Mouse (Mus musculus) adrenal gland, adult 2 months (tissue): ENCODE measurements at regions not wholly inside any gene's neighbourhood (a gene's known extent, or its start where the extent isn't known, plus 50 kb on each side); places are given as distances from the start of the nearest gene placed in this dataset.

Source experiments
- DNase-seq: peaks from one replicate; pipeline ENCODE4 v3.0.0; 2021

- DNase-seq, result no peak
Measured at GRCm38 (mm10) chr6:91573487-91573886, 57.8 kb downstream of the Lsm3 start.

- DNase-seq, result no peak
Measured at GRCm38 (mm10) chr6:91574414-91574813, 58.7 kb downstream of the Lsm3 start.

DNA sequence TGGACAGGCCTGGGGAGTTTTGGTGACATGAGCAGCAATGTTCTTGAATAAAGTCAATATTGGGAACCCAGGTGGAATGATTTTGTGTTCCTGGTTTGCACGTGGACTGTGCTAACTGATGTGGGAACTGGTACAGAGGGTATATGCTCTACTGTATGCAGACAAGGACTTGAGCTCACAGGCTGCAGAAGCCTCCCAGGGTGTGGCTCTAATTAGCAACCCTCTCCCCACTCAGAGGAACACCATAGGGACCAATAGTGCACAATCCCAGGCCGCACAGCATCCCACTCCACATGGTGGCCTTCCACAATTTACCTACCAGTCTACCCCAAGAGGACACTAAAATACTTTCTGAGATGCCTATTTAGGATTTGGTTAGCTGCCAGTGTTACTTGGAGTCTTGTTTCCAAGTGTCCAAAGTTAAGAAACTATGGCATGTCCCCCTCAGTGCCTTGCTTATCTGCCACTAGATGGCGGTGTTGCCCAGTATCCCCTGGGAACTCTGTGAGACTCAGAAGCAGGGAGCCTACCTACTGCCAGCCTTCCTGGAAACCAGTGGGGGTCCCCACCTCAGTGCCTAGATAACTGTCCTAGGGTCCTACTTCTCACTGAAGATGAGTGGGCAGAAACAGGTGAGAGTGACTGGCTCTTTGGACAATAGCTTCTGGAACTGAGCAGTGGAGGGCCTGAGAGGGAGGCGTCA is 60.1 kb downstream of the Lsm3 start:
- peak; percentile 75 for DNase-seq

DNA sequence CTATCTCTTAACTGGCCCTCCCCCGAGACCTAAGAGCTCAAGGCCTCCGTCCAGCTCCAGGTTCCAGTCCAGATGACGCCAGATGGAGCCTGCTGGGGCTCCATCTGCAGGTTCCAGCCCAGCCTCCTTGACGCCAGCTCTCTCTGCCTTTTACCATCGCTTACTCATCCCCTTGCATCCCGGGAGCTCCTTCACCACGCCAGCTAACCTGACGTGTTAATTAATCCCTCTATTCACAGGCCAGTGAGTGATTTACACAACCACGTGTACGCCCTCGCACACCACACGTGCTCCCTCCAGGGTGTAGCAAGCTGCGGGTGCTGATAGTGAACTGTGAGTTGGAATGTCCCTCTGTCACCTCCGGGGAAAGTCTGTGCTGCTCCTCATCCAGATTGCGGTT is 61.2 kb downstream of the Lsm3 start:
- no peak for DNase-seq

- peak; percentile 45 for DNase-seq
Measured at GRCm38 (mm10) chr6:91579666-91580065, 63.9 kb downstream of the Lsm3 start.

DNA sequence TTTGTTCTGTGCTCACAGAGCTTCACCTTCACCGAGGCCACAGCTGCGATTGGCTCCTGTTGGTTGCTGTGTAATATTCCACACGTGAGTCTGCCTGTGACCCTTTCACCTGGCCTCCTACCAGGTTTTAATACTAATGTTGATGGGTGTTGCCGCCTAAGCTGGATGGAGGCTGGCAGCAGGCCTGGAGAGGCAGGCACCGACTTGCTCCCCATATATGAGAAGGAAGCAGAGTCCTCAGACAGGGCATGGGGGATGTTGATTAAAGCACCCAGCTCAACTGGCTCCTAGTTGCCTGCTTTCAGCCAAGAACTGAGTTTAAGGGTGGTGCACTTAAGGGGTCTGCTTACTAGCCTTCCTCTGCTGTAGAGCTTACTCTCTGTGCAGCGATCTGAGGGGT is 64.9 kb downstream of the Lsm3 start:
- no peak for DNase-seq

DNA sequence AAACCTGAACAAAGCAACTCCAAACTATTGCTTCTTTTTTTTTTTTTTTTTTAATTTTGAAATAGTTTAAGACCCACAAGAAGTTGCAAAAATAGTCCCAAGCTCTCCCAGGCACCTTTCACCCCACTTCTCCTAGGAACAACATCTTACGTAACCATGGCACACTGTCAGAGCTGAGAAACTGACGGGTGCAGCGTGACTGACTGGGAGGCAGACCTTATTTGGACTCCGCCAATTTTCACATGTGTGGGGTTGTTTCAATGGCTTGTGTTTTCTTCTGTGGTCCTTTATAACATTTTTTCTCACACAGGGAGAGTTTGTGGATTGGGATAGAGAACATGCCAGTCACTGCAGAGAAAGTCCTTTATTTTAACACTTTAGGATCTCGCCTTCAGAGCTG is 66.6 kb downstream of the Lsm3 start:
- peak; percentile 72 for DNase-seq

DNA sequence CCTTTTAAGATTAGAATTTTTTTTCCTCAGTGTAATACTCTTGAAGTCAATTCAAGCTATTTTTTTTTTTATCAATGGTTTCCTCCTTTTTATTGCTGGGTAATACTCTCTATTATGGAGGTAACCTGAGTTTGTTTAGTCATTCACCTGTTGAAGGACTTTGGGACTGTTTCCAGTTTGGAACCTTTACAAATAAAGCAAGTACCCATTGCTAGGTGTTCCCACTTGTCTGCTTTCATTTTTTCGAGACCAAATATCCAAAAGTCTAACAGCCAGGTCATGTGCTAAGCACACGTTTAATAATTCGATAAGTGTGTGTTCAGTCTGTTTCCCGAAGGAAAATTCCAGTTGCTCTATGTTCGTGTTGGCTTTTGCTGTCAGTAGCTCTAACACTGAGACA is 67.6 kb downstream of the Lsm3 start:
- no peak for DNase-seq

DNA sequence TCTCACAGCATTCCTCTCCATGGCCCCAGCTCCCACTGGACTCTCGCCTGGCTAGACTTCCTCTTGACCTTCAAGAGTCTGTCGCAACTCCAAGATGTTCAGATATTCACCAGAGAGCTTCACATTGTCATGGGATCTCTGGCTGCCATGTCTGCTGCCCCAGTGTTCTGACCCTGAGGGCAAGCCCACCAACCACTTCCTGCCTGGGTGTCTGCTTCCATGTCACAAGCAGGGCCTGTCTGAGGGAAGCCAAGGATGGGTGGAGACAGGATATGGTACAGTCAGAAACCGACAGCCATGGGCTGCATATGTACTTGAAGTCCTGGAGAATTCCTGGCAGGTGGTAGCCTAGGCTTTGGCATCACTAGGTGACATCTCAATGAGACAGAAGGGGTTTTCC is 69.8 kb downstream of the Lsm3 start:
- no peak for DNase-seq

- peak; percentile 61 for DNase-seq
Measured at GRCm38 (mm10) chr6:91589181-91589580, 73.5 kb downstream of the Lsm3 start.

DNA sequence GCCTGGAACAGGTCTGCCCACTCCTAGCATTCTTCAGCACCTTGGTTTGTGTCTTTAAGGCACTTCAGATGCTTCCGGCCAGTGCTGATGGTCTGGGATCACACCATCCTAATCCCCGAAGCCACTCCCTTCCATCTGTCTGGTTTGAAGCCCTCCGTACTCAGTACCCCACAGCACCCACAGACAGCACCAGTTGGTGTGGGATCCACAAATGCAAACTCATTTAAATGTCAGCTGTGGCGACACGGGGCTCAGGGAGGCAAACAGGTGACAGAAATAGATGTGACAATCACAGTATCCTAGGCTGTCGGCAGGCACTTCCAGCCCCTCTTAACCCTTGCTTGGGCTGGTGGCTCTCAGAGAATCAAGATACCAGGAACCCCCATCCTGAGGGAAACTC is 74.7 kb downstream of the Lsm3 start:
- DNase-seq, result no peak

- DNase-seq, result peak; percentile 57
Measured at GRCm38 (mm10) chr6:91590806-91591571, 75.3 kb downstream of the Lsm3 start.

DNA sequence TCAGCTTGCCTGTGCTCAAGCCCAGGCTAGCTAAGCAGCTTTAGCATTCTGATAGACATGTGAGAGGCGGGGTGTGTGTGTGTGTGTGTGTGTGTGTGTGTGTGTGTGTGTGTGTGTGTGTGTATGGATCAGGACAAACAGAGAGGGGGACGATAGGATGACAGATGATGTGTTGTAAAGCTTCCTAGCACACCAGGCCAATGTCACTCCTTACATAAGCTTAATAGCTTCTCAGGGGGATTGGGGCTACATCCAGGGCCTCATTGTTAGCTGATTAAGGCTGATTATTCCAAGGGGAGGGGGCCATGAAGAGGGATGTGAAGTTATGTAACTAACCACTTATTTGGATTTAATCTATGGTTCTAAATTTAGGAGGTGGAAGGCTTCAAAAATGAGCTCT is 76.9 kb downstream of the Lsm3 start:
- no peak for DNase-seq

DNA sequence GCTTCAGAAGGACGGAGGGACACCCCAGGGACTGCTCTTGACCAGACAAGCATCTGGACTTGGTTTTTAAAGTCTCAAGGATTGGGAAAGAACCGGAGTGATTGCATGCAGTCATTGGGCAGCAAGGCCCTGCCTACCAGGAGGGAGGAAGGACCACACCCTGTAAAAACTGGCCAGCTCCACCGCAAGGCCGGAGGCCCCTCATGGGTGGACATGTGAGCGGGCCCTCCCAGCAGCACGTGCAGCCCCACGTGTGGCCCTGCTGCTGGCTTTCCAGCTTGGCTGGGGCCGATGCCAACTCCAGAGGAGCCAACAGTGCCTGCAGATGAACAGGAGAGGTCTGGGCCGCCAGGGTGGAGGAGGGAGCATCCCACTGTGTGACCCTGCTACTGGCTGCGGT is 83.2 kb downstream of the Lsm3 start:
- DNase-seq, result peak; percentile 98

GRCm38 (mm10) chr6:91600116-91600515 is 83.7 kb upstream of the Slc6a6 start:
- DNase-seq, result no peak

DNA sequence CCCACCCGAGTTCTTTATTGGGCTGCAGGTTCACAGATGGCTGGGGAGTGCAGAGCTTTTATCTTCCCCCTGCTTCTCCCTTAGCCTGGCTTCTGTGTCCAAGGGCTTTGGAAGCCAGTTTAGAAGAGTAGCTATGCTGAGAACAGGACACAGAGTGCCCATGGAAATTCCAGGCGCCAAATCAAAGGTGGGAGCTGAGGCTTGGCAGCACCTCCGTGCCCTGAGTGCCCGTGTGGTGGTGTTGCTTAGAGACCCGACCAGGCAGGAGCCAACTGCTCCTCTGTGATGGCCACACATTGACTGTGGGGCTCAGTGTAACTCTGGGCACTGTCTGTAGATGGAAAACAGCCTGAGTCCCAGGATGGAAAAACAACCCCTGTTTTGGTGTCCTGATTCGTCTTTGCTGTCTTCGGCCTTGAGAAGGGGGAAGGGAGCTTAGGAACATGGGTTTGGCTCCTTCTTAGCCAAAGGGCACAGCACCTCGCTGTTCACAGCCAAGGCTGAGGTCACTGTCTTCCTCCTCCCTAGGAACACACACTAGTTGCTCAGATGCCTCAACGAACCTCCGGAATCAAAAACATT is 77.1 kb upstream of the Slc6a6 start:
- DNase-seq, result no peak

DNA sequence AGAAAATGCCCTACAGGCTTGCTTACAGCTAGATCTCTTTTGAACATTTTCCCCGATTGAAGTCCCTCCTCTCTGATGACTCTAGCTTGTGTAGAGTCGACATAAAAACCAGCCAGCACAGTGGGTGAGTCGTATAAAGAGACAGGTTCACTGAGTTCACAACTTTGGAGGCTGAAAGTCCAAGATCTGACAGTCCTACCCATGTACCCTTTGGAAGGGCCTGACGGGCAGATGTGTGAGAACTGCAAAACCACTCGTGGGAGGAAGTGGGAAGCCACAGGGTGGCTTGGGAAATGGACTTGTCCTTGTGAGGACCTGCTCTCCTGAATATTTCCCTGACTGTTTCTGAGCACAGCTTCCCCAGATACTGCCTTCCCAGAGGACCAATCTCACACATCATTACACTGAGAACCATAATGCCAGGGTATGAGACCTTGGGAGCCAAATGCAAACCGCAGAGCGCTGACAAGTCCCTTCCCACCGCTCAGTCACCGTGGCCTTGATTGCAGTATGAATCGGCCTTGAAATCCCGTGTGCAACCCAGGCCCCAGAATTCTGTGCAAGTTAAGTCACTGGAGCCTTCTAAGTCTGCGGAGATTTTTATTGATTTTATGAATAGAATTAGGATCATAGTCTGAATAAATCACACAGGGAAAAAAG is 76.1 kb upstream of the Slc6a6 start:
- peak; percentile 88 for DNase-seq

DNA sequence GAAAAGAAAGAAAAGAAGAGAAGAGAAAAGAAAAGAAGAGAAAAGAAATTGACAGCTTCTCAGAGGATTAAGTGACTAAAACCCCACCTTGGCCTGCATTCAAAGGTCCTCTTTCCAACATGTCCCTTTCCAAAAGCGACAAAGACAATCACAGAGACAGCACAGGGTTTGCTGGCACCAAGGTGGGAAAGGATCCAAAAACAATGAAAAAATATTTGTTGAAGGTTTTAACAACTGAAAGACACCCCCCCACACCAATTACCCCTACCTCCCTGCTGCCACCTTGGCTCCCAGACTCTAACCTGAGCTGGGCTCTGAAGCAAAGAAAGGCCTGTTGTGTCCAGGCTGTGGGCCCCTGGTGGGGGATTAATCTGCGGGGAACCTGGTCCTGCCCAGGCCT is 74.2 kb upstream of the Slc6a6 start:
- DNase-seq, result no peak

DNA sequence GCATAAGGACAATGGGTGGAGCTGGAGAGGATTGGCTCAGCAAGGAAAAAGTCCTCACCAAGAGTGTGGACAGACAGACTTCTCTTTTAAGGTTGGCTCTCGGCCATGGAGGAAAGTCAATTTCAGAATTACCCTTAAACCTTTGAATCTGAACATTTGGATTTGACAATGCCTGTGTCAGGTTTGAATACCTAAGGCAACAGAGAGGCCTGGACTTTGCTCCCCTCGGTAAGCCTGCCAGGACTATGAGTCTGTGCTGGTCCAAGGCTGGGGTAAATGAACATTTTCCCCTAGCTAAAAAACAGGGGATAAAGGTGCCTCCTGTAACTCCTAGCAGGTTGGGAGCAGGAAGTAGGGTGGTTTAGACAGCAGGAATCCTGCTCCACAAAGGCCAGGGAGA is 68.8 kb upstream of the Slc6a6 start:
- DNase-seq, result no peak

- DNase-seq, result no peak
Measured at GRCm38 (mm10) chr6:91616541-91616940, 67.3 kb upstream of the Slc6a6 start.

GRCm38 (mm10) chr6:91617031-91617596 is 66.7 kb upstream of the Slc6a6 start:
- no peak for DNase-seq

DNA sequence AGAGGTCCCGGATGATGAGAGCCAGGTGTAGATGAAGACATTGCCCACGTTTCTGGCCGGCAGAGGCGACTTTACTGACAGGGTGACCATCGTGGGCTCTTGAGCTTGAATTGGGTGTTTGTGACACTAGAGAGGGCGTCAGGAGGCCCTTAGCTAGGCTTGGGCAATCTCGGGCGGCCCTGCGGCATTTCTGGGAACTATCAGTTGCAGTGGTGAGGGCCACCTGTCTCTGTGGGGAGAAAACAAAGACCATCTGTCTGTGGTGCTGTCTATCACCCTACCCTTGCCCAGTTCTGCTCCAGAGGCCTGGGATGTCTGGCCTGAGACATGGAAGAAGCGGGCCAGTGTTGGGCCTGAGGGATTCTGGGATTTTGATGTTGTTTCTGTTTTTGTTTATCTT is 66.2 kb upstream of the Slc6a6 start:
- no peak for DNase-seq

- DNase-seq, result no peak
Measured at GRCm38 (mm10) chr6:91619009-91619408, 64.8 kb upstream of the Slc6a6 start.
